Mouse (Mus musculus) gastrocnemius, postnatal 4 days (tissue): ENCODE results near the gene Spata2. TPM values are rescaled to one million over a fixed set of nuclear protein-coding genes. Genes with fewer than 3 reads are reported as not detected.

Experiments used
- DNase-seq, 2 experiments: peaks; one replicate each; pipeline ENCODE4 v3.0.0; 2021 to 2022; ENCODE audit warnings: low spot score in 2 of 2, mixed read lengths in 2 of 2
- total RNA-seq, 2 experiments: library from RNA; stranded (reverse); gene quantifications; 2 replicates each; pipeline ENCODE4 v1.2.3; 2021

Gene Spata2
- total RNA-seq, 2 experiments from 2014 or later, result 16.2 to 19.5 TPM

GRCm38 (mm10) chr2:167512365-167512764 is 19.7 kb upstream of the Spata2 start:
- DNase-seq, result no peak

- no peak for DNase-seq
Measured at GRCm38 (mm10) chr2:167510485-167510884, 17.8 kb upstream of the Spata2 start.

DNA sequence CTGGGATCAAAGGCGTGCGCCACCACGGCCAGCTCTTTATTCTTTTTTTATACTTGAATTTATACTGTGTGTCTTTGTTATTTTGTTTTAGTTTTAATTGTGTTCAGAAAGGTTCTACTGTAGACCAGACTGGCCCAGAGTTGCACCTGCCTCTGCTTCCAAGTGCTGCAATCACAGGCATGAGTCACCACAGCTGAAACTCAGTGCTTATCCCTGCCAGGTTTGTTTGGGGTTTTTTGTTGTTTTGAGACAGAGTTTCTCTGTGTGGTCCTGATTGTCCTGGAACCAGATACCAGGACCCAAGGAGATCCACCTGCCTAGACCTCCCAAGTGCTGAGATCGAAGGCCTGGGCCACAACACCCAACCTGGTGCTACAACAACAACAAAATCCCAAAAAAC is 15.9 kb upstream of the Spata2 start:
- DNase-seq, result no peak

DNA sequence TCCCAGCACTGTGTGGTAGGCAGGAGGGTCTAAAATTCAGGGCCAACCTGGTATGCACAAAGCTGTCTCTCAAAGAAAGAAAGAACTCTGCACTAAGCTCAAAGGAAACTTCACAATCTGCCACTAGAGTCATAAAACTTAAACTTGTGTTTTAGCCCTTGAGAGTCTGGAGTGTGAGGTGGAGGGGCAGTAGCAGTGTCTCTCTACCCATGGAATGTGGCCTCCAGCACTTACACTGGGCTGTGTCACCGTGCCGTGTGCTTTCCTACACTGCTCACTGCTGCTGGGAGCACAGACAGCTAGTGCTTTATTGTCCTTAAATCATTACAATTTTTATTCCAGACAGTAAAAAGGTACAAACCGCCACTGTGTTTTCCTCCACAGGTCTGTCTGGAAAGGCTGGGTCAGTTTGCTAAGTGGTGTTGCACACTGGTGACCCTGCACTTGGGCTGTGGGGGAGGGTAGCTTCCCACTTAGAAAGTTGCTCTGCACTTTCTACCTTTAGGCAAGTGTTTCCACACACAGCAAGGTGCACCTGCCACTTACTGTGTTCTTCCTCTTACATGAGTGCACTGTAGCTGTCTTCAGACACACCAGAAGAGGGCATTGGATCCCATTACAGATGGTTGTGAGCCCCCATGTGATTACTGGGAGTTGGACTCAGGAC is 15.2 kb upstream of the Spata2 start:
- DNase-seq, result no peak

GRCm38 (mm10) chr2:167506546-167507260 is 14.0 kb upstream of the Spata2 start:
- DNase-seq, result no peak

DNA sequence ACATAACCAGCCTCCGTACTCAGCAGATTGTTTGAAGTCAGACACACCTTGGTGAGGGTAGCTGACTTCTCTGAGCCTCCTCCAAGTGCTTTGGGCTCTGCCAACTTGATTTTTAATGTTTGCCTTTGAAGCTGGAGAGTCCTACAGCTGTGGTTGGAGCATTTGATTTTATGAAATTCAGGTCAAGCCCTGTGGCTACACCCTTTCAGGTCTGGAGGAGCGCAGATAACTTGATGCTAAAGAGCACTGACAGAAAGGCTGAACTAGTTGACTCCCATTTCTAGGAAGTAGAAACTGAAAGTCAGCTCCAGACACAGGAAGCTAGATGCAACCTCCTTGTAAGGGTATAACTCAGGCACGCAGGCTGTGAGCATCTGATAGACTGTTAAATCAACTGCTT is 12.4 kb upstream of the Spata2 start:
- no peak for DNase-seq

GRCm38 (mm10) chr2:167503896-167504349 is 11.2 kb upstream of the Spata2 start:
- DNase-seq, result no peak

- peak; percentile 91 to 92 for DNase-seq
Measured at GRCm38 (mm10) chr2:167503253-167503895, 10.7 kb upstream of the Spata2 start.

DNA sequence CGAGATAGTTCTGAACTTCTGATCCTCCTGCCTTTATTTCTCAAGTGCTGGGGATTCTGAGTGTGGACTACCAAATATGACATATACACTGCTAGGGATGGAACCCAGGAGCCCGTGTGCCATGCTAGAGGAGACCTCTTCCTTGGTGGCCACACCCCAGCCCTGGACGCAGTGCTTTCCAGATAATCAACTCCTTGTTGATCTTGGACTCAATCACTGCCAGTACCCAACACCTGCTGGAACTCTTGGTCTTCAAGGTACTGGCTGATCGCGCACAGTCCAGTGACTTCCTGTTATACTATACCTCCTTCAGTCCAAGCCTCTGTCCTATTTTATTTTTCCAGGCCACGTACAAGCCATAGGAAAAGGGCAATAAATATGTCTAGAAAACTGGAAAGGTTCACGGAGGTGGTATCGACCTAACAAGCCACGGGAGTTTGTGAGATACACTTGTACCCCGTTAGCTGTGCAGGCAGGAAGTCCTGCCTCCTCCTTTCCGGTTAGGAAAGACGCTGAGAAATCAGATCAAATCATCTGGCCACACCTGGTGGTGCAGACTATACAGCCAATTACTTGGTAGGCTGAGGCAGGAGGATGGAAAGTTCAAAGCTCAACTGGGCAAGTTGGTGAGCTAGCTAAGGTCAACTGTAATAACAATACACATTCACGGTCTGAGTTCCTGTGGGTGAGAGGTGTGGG is 10.0 kb upstream of the Spata2 start:
- no peak for DNase-seq

DNA sequence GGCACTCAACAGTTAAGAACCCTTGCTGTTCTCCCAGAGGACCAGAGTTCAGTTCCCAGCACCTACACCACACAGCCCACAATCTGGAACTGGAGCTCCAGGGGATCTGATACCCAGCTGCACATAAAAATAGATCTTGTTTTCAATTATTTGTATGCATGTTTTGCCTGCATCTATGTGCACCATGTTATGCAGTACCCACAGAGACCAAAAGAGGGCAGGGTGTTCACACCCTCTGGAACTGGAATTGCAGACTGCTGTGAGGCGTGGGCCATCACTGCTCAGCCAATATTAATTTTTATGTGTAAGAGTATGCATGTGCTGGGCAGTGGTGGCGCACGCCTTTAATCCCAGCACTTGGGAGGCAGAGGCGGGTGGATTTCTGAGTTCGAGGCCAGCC is 4.6 kb upstream of the Spata2 start:
- DNase-seq, result no peak

DNA sequence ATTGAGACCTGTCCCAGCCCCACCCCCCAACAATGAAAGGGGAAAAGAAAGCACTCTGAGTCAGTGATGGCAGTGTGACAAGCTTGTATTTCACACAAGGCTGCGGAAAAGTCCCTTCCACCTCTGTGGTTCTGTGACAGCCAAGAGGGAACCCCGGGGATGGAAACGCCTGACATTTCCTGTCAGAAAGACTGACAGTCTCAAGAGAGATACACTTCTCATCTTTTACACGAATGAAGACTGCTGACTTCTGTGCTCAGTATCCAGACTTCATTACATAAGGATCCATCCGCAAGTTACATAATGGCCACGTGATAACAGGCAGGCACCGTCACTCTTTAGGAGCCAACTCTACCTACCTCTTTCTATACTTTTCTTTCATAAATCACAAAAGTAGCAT is 3.8 kb upstream of the Spata2 start:
- no peak for DNase-seq

DNA sequence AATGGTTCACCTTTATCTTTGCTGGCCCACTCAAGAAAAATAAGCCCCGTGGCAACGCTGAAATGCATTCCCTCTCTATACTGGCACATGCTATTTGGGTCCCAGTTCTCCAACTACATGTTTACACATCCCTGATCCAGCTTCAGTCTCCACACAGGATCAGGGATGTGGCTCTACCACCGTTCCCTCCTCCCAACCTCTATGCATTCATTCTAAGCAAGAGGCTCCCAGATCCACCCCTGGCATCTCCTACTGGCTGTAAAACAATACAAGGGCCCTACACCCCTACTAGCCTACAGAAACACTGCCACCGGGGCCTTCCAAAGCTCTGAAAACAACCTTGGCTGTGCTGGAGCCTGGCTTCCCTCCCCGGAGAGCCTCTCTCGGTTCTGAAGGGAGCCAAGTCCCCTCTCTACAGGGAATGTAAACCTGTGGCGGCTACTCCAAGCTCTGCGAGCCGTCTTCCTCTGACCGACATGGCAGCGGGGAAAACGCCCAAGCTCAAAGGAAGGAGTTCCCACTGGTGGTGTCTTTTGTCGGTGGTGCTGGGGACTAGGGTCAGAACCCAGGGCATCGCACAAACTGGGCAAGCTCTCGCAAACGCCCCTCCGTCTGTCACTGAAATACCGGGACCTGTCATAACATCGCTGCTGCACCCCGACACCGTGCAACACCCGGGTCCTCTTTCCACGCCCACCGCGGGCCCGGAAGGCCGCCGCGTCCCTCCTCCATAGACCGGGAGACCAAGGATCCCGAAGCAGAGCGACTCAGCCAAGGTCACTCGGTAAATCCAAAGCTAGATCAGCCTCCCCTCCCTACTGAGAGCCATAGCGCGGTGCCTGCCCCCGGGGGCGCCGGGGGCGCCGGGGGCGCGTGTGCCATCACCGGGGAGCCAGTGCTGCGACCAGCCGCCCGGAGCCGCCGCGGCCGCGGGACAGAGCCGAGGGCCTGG is 654 bp downstream of the Spata2 start, which contains the start of gene Rnf114:
TSS of gene Rnf114 (plus strand) at position 889 of the 952 bp plus-strand sequence.
- DNase-seq, result peak in 1 of 2 experiments; percentile 48

GRCm38 (mm10) chr2:167490813-167491525 is 1.7 kb downstream of the Spata2 start:
- DNase-seq, result no peak

GRCm38 (mm10) chr2:167487994-167488393 is 4.7 kb downstream of the Spata2 start:
- no peak for DNase-seq

- no peak for DNase-seq
Measured at GRCm38 (mm10) chr2:167487551-167487950, 5.1 kb downstream of the Spata2 start.

DNA sequence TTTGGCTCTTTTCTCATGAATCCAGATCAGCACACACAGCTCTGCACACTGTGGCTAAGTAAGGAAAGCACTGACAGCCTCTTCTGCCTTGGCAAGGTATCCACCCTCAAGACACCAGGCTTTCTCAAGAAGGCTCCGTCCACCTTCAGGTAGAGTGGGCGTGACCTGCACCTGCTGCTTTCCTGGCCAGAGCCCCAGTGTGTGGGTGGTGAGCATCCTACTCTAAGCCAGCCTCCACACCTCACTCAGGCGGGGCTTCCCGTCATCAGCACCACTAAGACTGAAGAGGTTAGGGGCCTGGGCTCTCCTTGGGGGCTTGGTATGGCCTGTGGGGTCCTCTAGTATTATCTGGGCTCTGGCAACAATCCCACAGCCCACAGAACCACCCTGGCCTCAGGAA is 6.1 kb downstream of the Spata2 start:
- no peak for DNase-seq

GRCm38 (mm10) chr2:167485501-167486377 is 6.9 kb downstream of the Spata2 start:
- peak in 1 of 2 experiments; percentile 42 for DNase-seq

GRCm38 (mm10) chr2:167484932-167485331 is 7.8 kb downstream of the Spata2 start:
- DNase-seq, result no peak
